In the genomic region with DNA sequence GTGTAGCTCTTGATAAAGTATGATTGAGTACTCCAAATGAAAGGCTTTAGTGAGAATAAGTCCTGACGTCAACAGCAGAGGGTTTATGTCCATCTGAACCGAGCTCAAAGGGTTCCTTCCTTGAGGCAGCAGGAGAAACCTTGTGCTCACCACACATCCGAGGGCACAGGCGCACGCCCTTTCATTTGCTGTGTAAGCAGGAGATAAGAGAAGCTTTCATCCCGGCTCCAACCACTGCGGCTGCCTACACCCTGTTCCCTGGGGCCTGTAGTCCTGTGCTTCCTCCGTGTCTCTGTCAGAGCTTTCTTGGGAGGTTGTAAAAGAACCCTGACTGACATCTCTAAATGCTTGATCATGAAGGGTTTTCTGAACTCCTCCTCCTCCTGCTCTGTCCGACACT, we compare ENCODE assay signal across 29 mouse cellular contexts.
DNase-seq lines count a peak whose midpoint lies in the region; ATAC-seq and TF ChIP-seq lines count a peak whose summit lies in the region.
"Had no signal": no experiment of that assay in that cellular context is flagged by ENCODE, and none has a peak within 500 bp of the region (broad histone marks: within the 10 kb centered on the region; RNA-seq: fewer than 3 reads in every experiment).

No protein-coding gene starts in this region.

- ATAC-seq in heart, embryonic 12.5 days (ENCODE audit: insufficient number of reproducible peaks, low FRiP score), result 0 out of 2 replicates have a peak, but pooled peaks have one; percentile 36
- ATAC-seq in intestine, embryonic 14.5 days (replicated peaks; ENCODE audit: low FRiP score, low TSS enrichment, low read depth), result 0 out of 2 replicates have a peak, but pooled peaks have one; percentile 53
- peak; percentile 76 for ATAC-seq in liver, embryonic 12.5 days
- peak; percentile 91 for ATAC-seq in stomach, postnatal 0 days (ENCODE audit: low FRiP score, low TSS enrichment)
- ATAC-seq: forebrain, embryonic 16.5 days; hindbrain, postnatal 0 days had no signal

- no peak overlapping the region for H3K4me3 ChIP-seq in heart, embryonic 12.5 days
- H3K4me3 ChIP-seq in intestine, embryonic 14.5 days (ENCODE audit: low read depth, low read length), result no peak overlapping the region
- no peak overlapping the region for H3K4me3 ChIP-seq in liver, embryonic 12.5 days
- H3K4me3 ChIP-seq in stomach, postnatal 0 days (ENCODE audit: low read depth, low read length), result no peak overlapping the region
- H3K4me3 ChIP-seq: erythroblast, embryonic 14.5 days; heart, embryonic 15.5 days; hindbrain, embryonic 12.5 days; limb, embryonic 12.5 days; liver, embryonic 15.5 days; lung, embryonic 15.5 days had no signal

- H3K27me3 ChIP-seq in heart, embryonic 12.5 days (replicated peaks), result no peaks in the 10 kb centered on the region
- no peaks in the 10 kb centered on the region for H3K27me3 ChIP-seq in intestine, embryonic 14.5 days (replicated peaks; ENCODE audit: control insufficient read depth, insufficient read depth, low read length)
- no peaks in the 10 kb centered on the region for H3K27me3 ChIP-seq in liver, embryonic 12.5 days (replicated peaks)
- H3K27me3 ChIP-seq in stomach, postnatal 0 days (ENCODE audit: control insufficient read depth, insufficient read depth, low read length), result no peaks in the 10 kb centered on the region
- H3K27me3 ChIP-seq: CH12.LX; heart, embryonic 15.5 days; hindbrain, embryonic 12.5 days; limb, embryonic 12.5 days; liver, embryonic 15.5 days; lung, embryonic 15.5 days had no signal

- DNase-seq in heart, postnatal 25 days (ENCODE audit: low spot score), result no peak
- DNase-seq in intestine, embryonic 14.5 days (ENCODE audit: low spot score), result no peak
- DNase-seq in stomach, postnatal 0 days (ENCODE audit: low spot score), result peak; percentile 58
- no peak for DNase-seq in kidney, adult 11 months
- no peak for DNase-seq in cerebellum, postnatal 14 days
- no peak for DNase-seq in adrenal gland, adult 2 months
- DNase-seq: adrenal gland, postnatal 14 days; cerebellum, adult 18-20 months; cerebellum, postnatal 10 days; gastrocnemius, postnatal 10 days; heart, postnatal 36 days; kidney, adult 2 months; kidney, postnatal 4 days; midbrain, embryonic 14.5 days; right cerebral cortex, postnatal 25 days; thymus, adult 18-20 months; thymus, postnatal 25 days had no signal

- peaks cover 64% of the 10 kb centered on the region for H3K36me3 ChIP-seq in heart, embryonic 12.5 days
- H3K36me3 ChIP-seq in intestine, embryonic 14.5 days (ENCODE audit: control insufficient read depth, insufficient read depth, low read length), result peaks cover 53% of the 10 kb centered on the region
- peaks cover 21% of the 10 kb centered on the region; the same call in 1 of the 2 replicates for H3K36me3 ChIP-seq in liver, embryonic 12.5 days
- H3K36me3 ChIP-seq in stomach, postnatal 0 days (ENCODE audit: control insufficient read depth, insufficient read depth, low read length), result peaks cover 25% of the 10 kb centered on the region; the same call in 1 of the 2 replicates

- peaks cover 12% of the 10 kb centered on the region for H3K4me1 ChIP-seq in heart, embryonic 12.5 days (replicated peaks)
- no peaks in the 10 kb centered on the region for H3K4me1 ChIP-seq in intestine, embryonic 14.5 days (replicated peaks; ENCODE audit: control insufficient read depth, insufficient read depth, low read length)
- H3K4me1 ChIP-seq in liver, embryonic 12.5 days, result peaks cover 10% of the 10 kb centered on the region
- H3K4me1 ChIP-seq in stomach, postnatal 0 days (replicated peaks; ENCODE audit: control insufficient read depth, insufficient read depth), result no peaks in the 10 kb centered on the region
- H3K4me1 ChIP-seq: heart, embryonic 15.5 days; limb, embryonic 12.5 days; lung, embryonic 15.5 days had no signal

- WGBS in heart, embryonic 12.5 days, result 18% methylated on average over 9 of the region's 9 CpGs
- 60% methylated on average over 9 of the region's 9 CpGs for WGBS in intestine, embryonic 14.5 days
- 23% methylated on average over 9 of the region's 9 CpGs for WGBS in liver, embryonic 12.5 days (ENCODE audit: insufficient replicate concordance)
- 57% methylated on average over 9 of the region's 9 CpGs for WGBS in stomach, postnatal 0 days

- H3K9ac ChIP-seq in heart, embryonic 12.5 days, result no peak overlapping the region
- H3K9ac ChIP-seq in intestine, embryonic 14.5 days (ENCODE audit: low read length), result no peak overlapping the region
- H3K9ac ChIP-seq in liver, embryonic 12.5 days, result no peak overlapping the region
- no peak overlapping the region for H3K9ac ChIP-seq in stomach, postnatal 0 days (ENCODE audit: low read length)
- H3K9ac ChIP-seq: heart, embryonic 15.5 days; hindbrain, embryonic 12.5 days; limb, embryonic 12.5 days; liver, embryonic 15.5 days; lung, embryonic 15.5 days had no signal

- H3K9me3 ChIP-seq in heart, embryonic 12.5 days (replicated peaks), result no peaks in the 10 kb centered on the region
- no peaks in the 10 kb centered on the region for H3K9me3 ChIP-seq in intestine, embryonic 14.5 days (ENCODE audit: control insufficient read depth, low read length)
- H3K9me3 ChIP-seq in liver, embryonic 12.5 days (replicated peaks), result no peaks in the 10 kb centered on the region
- no peaks in the 10 kb centered on the region for H3K9me3 ChIP-seq in stomach, postnatal 0 days (ENCODE audit: control insufficient read depth, low read length)
- H3K9me3 ChIP-seq: heart, embryonic 15.5 days; hindbrain, embryonic 12.5 days; limb, embryonic 12.5 days; liver, embryonic 15.5 days; lung, embryonic 15.5 days had no signal

- no peak overlapping the region for H3K27ac ChIP-seq in heart, embryonic 12.5 days (ENCODE audit: poor library complexity, severe bottlenecking)
- H3K27ac ChIP-seq in intestine, embryonic 14.5 days (ENCODE audit: low read depth), result no peak overlapping the region
- no peak overlapping the region for H3K27ac ChIP-seq in liver, embryonic 12.5 days
- H3K27ac ChIP-seq in stomach, postnatal 0 days (replicated peaks), result no peak overlapping the region
- H3K27ac ChIP-seq: heart, embryonic 15.5 days; hindbrain, embryonic 12.5 days; hindbrain, postnatal 0 days; kidney, postnatal 0 days; limb, embryonic 12.5 days; liver, embryonic 15.5 days; lung, embryonic 15.5 days had no signal

- TF ChIP-seq CTCF in stomach, postnatal 0 days (IDR thresholded peaks at IDR 0.05; ENCODE audit: low read depth), result no peak

- TF ChIP-seq EP300 in stomach, postnatal 0 days (optimal IDR thresholded peaks at IDR 0.05), result no peak

- intact Hi-C loops in heart, postnatal 25 days (cut with DNase I), result no loop called here

- no peak overlapping the region for H3K4me2 ChIP-seq in heart, embryonic 12.5 days
- H3K4me2 ChIP-seq in intestine, embryonic 14.5 days (ENCODE audit: low read length), result no peak overlapping the region
- H3K4me2 ChIP-seq in liver, embryonic 12.5 days, result no peak overlapping the region
- H3K4me2 ChIP-seq in stomach, postnatal 0 days (replicated peaks; ENCODE audit: low read depth), result no peak overlapping the region
- H3K4me2 ChIP-seq: heart, embryonic 15.5 days; hindbrain, embryonic 12.5 days; limb, embryonic 12.5 days; liver, embryonic 15.5 days; lung, embryonic 15.5 days had no signal

Comparison
In these comparisons a context has a peak if more than half of its experiments do, and no peak if none do; other contexts are left out.
1. ATAC-seq: peak in every context shown above with its lines; median percentile 91 in stomach, postnatal 0 days; 76 in liver, embryonic 12.5 days; 53 in intestine, embryonic 14.5 days; 36 in heart, embryonic 12.5 days.